Mouse (Mus musculus) gonadal fat pad, adult 2 months (tissue): ENCODE measurements around the gene Vdr. TPM values are rescaled to one million over a fixed set of nuclear protein-coding genes. Genes with fewer than 3 reads are reported as not detected.

Experiments
- DNase-seq: peaks from one replicate; pipeline ENCODE4 v3.0.0-alpha.2; 2012; ENCODE audit warnings: low read depth
- polyA plus RNA-seq: library from polyadenylated mRNA; depleted of rRNA; stranded (reverse); fragments of >200 nt; gene quantifications from 2 replicates; pipeline ENCODE4 v1.2.3, GENCODE M21; 2012; rRNA removed

Vdr gene
- polyA plus RNA-seq: 2.2 and 2.6 TPM in 2 replicates

DNA sequence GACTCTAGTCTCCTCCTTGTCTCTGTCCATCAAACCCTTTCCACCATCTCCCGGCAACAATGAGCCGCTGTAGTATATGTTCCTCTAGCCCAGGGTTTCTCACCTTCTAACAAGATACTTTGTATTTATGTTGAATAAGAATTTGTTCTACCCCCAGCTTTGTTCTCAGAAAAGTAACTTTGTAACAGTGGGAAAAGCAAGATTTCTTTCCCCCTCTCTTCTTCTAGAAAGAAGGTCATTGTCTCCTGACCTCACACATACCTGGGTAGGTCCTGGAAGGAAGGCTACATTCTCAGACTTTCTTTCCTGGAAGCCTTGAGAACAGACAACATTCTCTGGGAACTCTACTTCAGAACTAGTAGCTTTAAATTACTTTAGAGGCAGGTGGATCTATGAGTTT is at the start of gene Vdr:
Gene Vdr, minus strand, starts transcription at position 101 of the 400 bp plus-strand sequence.
- no peak for DNase-seq

DNA sequence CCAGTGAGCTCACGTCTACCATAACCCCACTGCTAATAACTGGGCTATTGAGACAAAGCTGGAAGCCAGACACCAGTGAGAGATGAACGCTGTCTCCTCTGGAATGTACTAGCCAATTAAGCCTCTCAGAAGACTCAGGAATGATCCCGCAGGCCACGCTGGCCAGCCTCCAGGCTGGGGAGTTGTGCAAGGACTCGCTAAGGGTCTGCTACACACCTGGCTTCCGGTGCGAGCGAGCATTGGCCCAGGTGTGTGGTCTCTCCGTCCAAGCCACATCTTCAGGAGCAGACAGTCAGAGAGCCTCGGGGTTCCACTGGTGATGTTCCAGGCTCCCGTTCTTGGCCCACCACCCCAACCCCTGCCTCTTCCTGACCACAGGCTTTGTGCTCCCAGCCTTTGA is 46.0 kb upstream of the Vdr start:
- no peak for DNase-seq

DNA sequence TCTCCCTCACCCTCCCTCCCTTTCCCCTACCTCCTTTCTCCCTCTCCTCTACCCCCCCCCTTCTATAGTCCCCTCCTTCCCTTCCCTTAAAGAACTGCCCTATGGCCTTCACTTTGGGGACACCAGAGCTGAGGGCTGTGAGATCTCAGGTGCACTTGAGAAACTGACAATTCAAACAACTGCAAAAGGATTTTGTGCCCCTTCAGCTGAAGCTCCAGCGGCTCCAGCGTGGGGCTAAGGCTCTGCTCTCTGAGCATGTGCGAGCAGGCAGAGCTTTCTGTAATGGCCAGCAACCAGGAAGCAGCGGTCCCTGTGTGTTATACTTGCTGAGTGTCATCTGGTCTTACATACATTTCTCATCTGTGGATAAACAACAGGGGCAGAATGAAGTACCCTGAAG is 45.3 kb upstream of the Vdr start:
- DNase-seq: no peak

DNA sequence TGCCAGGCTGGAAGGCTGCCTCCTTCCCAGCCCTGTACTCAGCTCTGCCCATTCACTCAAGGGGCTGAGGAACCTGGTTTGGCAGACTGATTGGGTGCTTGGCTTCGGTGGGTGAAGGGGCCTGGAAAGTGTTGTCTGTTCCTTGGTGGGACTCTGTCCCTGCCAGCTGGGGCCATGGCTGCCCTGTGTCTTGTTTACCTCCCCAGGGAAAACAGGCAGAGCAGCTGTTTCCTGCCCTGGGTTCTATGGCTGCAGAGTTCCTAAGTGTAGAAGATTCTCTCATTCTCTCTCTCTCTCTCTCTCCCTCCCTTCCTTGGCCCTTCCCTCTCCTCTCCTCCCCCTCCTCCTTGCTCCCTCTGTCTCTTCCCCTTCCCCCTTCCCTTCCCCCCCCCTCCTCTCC is 44.9 kb upstream of the Vdr start:
- DNase-seq: no peak

DNA sequence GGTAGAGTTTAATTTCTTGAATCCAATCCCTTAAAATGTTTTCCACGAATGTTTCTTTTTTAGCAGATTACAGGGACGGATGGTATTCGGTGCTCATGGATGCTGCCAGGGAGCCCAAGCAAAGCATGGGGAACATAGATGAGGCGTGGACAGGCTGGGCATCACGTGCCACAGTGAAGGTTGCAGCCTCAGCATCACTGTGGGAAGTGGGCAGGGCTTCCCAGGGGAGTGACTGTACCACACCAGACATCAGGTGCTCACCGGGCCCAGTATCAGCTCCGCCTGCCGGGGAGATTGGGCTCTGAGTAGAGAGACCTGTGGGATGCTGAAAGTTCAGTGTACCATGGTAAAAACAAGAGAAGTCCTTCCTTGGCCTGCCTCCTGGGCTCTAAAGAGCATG is 44.2 kb upstream of the Vdr start:
- no peak for DNase-seq

DNA sequence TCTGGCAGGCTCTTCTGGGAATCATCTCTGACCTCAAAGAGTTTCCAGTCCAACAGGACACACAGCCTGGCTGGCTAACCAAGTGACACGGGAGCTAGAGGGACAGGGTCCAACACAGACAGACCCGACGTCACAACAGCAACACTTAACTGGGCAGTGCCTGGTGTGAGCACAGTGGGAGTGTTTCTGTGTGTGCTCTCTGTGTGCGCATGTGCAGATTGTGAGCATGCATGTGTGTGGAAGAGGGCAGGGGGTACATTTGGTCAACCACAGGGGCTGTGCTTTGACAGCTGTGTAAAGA is 42.4 kb upstream of the Vdr start:
- DNase-seq: no peak

DNA sequence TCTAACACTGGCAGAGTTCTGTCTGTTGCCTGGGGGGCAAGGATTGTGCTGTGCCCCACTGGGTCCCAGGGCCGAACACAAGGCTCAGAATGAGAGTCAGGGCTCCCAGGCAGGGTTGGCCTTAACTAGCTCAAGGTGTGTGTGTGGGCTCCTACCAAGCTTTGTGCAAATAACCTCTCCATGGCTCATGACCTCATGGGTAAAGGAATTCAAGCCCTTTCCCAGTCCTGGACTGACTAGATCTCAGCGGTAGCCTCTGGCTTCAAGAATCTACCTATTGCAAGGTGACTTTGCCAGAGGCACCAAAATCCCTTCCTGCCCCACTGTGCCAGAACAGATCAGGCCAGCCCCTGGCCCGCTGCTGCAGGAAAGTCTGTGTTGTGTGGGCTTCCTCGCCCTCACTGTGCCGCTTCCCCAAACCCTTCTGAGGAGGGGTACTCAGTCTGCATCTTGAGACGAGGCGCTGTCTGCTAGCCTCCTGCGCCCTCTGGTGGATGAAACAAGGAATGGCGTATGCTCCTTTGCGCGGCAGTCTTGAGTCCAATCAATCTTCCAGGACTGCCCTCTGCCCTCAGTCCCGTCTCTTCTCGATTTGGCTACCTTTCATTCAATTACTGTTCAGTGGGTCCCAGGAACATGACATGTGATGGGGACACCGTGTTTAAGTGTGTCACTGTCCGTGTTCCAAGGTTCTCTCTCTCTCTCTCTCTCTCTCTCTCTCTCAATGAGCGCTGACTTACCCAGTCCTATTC is 41.9 kb upstream of the Vdr start:
- no peak for DNase-seq

DNA sequence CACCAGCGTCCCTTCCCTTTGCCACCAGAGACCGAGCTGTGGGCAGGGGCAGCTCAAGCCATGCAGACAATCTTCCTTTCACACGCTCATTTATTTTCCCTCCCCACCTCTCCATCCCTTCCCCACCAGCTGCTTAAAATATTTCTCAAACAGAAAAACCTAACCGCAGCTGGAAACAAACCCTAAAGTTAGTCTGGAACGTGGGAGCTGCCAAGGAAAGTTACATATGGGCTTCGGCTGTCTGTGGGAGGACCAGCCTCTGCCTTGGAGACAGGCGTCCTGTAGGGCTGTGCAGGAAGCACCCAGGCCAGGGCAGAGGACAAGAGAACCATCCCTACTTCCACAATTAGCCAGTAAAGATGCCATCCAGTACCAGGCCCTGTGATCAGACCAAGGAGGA is 39.8 kb upstream of the Vdr start:
- no peak for DNase-seq

DNA sequence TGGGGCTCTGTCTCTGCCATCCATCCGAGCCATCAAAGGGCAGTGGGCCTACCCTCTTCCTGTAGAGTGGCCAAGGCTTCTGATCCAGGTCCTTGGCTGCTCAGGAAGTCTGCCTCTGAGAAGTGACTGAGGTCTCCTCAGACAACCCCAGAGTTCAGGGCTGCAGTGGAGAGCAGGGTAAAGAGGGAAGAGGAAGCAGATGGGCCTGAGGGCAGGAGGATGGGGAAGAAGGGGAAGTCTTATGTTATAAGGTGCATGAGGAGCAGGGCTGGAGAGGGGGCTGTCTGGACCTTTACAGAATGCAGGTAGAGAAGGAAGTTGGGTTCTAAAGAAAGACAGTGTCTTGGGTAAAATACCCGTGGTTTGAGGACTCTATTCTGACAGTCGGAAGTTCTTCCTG is 39.3 kb upstream of the Vdr start:
- no peak for DNase-seq

DNA sequence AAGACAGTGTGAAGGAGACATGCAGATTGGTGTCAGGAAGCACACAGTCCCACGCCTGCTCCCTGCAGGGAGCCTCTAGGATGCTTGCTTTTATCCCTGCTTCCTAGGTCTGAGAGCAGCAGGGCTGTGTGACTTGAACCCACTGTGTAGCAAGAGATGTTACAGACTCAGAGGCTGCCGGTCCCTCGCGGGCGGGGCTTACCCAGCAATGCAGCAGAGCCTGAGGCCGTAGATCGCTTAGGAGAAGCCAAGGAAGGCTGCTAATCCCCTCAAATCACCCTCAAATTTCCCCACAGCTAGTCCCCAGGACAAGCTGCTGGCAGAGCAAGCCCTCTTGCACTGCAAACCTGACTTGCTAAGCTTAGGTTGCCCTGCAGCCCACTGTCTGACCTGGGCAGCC is 38.3 kb upstream of the Vdr start:
- DNase-seq: no peak

DNA sequence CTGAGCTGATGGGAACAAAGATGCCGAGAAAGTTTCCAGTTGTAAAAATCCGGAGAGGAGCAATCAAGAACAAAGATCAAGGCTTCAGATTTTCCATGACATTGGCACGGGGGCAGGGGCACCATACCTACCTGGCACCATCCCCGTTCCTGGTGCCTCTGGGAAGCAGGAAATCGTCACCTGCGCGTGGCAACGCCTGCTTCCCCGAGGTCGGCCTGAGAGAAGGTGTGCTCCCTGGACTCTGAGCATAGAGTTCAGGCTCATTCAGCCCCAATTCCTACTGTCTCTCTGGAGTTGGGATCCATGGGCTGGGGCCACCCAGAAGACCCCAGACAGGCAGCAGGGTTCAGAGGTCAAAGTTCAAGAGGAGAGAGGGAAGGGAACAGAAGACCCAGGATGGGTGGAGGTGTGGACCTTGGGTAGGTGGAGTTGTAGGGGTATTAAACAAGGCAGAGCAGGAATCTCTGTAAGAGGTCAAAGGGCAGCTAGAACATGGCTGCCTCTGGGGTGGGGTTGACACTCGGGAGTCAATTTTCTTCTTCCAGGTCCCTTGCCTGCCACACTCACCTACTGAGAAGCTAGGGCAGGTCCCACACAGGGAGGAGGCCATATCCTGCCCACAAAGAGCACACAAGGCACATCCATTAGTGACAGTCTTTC is 35.4 kb upstream of the Vdr start:
- DNase-seq: no peak

DNA sequence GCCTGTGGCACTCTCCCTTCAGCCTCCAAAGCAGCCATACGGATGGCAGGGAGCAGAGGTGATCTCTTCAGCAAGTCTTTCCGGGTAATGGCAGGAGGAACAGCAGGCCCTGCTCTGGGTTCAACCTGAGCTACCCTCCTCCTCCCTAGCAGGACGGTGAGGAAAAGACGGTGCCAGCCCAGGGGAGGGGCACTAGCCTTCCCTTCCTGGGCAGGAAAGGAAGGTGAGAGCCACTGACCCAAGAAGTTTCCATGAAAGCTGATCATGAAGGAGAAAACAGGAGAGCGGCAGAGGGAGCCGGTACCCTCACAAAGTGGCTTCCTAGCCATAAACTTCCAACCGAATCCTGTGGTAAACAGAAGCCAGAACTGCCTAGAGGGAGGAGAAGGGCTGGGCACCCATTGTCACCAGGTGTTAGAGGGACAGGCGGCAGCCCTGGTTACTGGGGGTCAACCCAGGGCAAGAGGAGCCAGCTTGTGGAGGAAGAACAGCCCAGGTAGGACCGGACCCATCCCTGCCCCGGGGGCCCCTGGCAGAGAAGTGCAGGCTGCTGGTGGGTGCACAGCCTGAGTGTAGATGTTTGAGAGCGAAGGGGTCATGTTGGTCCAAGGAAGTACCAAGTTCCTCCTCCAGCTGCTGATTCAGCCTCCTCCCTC is 34.6 kb upstream of the Vdr start:
- no peak for DNase-seq

DNA sequence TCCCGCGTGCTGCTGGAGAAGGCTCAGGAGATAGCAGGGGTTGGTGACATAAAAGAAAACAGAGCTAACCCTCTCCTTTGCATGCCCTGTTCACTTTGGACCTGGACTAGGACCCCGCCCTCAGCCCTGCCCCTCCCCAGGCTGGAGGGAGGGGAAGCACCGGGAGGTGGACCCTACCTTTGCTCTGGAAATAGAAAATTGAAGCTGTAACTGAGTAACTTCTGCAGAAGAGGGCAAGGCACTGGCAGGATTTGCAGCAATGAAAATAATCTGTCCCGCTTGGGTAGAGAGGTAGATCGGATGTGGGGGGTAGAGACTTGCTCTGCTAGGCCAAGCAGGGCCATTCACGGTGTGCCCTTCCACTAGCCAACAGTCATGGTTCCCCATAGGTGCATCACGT is 32.9 kb upstream of the Vdr start:
- DNase-seq: no peak

DNA sequence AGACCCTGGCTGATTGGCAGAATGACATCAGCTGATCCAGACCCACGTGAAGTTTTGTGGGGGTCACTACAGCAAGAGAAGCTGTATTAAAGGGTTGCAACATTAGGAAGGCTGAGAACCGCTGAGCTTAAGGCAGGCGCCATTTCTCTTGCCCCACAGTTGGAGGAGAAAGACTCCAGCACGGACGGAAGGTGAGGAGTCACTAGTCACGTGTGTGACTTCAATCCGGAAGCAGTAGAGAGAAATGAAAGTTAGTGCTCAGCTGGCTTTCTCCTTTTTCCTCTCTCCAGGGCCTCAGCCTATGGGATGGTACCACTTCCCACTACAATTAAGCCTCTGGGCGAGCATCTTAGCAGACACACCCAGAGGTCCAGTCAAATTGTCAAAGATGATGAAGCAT is 32.1 kb upstream of the Vdr start:
- no peak for DNase-seq

DNA sequence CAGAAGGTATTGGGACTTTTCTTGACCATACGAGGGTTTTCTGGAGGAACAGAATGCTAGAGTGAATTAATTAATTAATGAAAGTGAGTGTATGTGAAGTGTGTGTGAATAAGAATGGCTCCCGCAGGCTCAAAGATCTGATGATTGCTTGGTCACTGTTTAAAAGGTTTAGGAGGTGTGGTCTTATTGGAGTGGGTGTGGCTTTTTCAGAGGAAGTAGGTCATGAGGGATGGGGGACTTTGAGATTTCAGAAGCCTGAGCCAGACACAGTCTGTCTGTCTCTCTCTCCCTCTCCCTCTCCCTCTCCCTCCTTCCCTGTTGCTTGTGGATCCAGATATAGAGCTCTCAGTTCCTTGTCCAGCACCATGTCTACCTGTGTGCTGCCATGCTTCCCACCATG is 30.9 kb upstream of the Vdr start:
- DNase-seq: no peak

DNA sequence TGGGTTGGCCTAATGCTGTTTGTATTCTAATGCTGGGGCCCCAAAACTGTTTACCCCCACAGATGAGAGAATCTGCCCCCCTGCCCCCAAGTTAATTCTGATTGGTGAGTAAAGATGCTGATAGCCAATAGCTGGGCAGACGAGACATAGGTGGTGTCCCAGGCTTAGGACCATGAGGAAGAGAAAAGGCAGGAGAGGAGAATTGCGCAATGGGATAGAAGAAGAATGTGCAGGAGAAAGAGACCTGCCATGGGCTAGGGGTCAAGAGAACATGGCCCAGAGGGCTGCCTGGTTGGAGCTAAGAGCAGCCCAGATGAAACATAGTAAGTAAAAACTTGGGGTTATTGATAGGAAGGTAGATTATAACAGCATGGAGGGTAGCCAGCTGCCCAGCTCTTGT is 29.7 kb upstream of the Vdr start:
- DNase-seq: no peak

DNA sequence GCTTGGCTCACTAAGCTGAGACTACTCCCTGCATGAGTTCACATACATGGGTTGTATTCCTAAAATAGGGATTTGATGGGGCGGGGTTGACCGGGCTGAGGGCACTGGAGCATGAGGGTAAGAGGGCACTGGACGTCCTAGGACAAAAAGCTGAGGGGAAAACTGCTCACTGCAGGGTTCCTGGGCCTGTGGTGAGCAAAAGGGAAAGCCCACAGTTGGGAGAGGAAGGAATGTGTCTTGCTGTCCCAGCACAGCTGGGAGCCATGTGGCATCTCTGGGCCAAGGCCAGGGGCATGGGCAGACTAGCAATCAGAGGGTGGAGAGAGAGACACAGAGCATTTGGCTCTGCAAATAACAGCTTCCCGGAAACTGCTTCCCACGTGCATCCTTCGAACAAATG is 28.1 kb upstream of the Vdr start:
- DNase-seq: no peak

DNA sequence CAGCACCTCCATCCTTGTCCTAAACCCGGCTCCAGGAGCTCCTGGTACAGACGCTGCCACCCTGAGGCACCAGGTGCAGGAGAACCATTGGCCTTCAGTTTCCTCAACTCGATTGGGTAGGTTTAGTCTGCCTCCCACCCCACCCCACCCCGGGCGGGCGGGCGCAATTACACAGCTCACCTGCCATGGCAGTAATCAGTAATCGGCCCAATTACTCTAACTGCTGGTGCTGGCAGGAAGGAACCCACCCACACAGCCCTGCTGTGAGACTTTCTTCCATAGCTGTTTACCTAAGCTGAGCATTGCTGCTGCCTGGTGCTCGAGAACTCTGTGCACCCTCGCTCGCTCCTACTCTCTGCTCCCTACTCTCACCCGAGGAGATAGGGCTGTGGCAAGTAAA is 22.0 kb upstream of the Vdr start:
- no peak for DNase-seq

DNA sequence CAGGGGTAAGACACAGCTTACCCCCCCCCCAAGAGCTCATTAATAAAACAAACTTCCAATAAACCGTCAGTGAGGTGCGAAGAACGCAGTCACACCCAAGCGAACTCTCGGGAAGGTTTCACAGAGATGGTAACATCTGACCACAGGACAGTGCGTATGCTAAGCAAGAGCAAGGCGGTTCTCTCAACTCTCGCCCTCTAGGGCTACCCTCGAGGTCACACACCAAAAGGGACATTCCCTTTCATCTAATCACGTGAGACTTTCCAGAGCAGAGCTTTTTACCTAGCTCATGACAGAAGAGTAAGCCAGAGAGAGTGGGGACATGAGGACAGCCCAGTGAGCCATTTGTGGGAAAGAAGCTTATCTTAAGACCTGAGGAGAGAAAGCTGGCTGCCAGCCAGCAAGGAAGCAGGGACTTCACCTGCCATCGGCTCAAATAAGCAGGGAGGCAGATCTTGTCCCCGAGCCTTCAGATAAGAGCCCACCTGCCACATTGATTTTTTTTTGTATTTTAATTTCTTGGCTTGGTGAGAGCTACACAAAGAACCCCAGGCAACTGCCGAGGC is 18.9 kb upstream of the Vdr start:
- DNase-seq: no peak

DNA sequence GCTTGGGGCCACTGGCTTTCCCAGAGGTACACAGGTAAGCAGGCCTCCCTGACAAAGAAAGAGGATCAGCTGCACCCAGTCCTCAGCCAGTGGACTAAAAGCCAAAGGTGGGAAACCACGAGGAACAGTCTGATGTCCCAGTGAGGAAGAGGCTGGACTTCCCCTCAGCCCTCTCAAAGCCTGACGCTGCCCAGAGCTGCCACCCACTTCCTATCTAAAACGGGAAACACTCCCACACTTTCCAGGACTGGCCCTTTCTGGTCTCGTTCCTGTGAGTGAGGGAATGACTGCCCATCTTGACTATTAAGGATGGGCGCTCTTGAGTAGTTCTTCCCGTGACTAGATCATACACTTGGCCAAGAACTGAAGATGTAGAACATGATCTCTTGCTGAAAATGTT is 17.4 kb upstream of the Vdr start:
- no peak for DNase-seq

DNA sequence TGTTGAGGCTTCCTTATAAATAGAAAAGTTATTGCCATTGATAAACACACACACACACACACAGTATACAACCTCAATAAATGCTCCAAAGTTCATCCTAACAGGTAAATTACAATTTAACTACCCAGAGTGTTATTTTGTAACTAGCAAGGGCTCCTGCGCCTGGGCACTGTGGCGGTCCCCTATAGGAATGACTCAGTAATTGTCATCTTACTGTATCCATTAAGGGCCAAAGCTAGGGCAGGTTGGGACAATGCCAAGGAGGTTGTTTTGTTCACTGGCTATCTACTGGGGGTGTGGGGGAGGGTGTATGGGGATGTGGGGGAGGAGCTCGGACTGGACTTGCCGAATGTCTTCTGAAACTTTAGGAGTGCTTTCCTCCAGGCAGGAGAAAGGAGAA is 16.6 kb upstream of the Vdr start:
- DNase-seq: no peak

DNA sequence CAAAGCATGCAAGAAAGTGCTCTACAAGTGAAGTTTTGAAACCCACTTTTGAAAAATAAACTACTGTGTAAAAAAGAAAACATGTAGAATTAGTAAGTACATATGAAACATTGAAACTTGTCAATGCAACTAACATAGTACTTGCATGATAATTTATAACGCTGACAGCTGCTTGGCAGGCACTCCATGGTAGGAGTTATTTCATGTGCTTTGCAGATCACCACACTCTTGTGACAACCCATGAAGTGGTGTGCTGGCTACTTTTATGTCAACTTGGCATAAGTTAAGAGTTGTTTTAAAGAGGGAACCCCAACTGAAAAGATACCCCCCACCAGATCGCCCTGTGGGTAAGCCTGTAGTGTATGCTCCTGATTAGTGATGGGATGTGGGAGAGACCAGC is 12.0 kb upstream of the Vdr start:
- DNase-seq: no peak

DNA sequence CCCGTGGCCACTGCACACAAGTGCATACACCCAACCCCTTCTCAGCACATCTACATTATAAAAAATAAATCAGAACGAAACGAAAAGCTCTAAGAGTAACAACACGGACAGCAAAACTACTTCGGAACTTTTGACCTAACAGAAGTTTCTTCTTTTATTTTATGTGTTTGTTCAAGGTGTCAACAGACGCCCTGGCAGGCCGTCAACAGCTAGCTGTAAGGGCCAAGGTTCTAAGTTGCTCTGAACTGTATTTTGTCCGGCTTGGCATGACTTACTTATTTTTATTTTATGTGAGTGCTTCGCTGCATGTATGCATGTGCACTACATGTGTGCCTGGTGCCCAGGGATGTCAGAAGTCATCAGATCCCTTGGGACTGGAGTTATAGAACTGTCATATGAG is 11.4 kb upstream of the Vdr start:
- no peak for DNase-seq
